Mouse (Mus musculus): ENCODE results near the gene Cdcp2. TPM values are rescaled to one million over a fixed set of nuclear protein-coding genes. Genes with fewer than 3 reads are reported as not detected.

Cdcp2 gene
- not detected for polyA plus RNA-seq (2017; shearing (Covaris generic))

DNA sequence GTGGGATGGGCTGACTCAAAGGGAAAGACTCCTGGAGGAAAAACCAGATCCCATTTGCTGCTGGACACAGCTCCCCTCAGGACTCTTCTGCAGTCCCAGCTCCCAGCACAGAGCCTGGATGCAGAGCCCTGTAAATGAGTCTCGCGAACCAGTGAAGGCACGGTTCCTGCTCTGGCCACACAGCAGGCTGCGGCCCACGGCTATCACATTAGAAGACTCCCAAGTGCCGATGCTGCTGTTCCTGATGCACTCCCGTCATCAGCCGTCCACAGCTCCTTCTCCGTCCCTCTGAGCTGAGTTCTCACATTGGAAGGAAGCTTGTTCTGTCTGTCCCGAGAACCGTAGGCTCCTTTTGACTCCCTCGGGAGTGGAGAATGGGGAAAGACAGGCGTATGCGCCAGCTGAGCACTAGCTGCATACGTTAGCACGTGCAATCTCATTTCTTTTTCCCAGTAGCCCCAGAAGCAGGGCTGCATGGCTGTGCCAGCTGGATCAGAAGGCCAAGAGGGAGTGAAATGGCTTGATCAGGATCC is at the start of gene Cdcp2:
Gene Cdcp2, plus strand, starts transcription at position 51 of the 533 bp plus-strand sequence.

GRCm38 (mm10) chr4:107066252-107067124 is 30.2 kb upstream of the Cdcp2 start, which contains the start of the genes Mrpl37 and Cyb5rl:
Gene Mrpl37, minus strand, starts transcription at chr4:107066868.
Gene Cyb5rl, plus strand, starts transcription at chr4:107066988.

Other genes with a start within 250 kb of the Cdcp2 start
- 84.1 TPM for gene Ssbp3, start 186.2 kb upstream of the Cdcp2 start, polyA plus RNA-seq (2017; shearing (Covaris generic))
- gene Mrpl37, start 30.0 kb upstream of the Cdcp2 start, polyA plus RNA-seq (2017; shearing (Covaris generic)): 54.3 TPM
- gene Cyb5rl, start 29.9 kb upstream of the Cdcp2 start, polyA plus RNA-seq (2017; shearing (Covaris generic)): 11.6 TPM
- 349 TPM for gene Tmem59, start 81.5 kb downstream of the Cdcp2 start, polyA plus RNA-seq (2017; shearing (Covaris generic))
- gene Tceanc2, start 82.2 kb downstream of the Cdcp2 start, polyA plus RNA-seq (2017; shearing (Covaris generic)): 26.6 TPM
- gene Ldlrad1, start 112.3 kb downstream of the Cdcp2 start, polyA plus RNA-seq (2017; shearing (Covaris generic)): not detected
- gene Lrrc42, start 156.6 kb downstream of the Cdcp2 start, polyA plus RNA-seq (2017; shearing (Covaris generic)): 37.1 TPM
- gene Hspb11, start 156.7 kb downstream of the Cdcp2 start, polyA plus RNA-seq (2017; shearing (Covaris generic)): 24.7 TPM
- gene Dio1, start 210.3 kb downstream of the Cdcp2 start, polyA plus RNA-seq (2017; shearing (Covaris generic)): not detected
- gene Yipf1, start 217.5 kb downstream of the Cdcp2 start, polyA plus RNA-seq (2017; shearing (Covaris generic)): 50.9 TPM